Mouse (Mus musculus) lung, embryonic 14.5 days (tissue): ENCODE measurements at regions not wholly inside any gene's neighbourhood (a gene's known extent, or its start where the extent isn't known, plus 50 kb on each side); places are given as distances from the start of the nearest gene placed in this dataset.

Source experiments
- ATAC-seq: fragments of 200-750 bp; cut with Nextera tagmentation; 2 replicates; pipeline ENCODE4 v1.8.0; 2017; ENCODE audit warnings: mild to moderate bottlenecking, moderate TSS enrichment, moderate library complexity; ENCODE audit not compliant: insufficient read depth
- DNase-seq: peaks from one replicate; pipeline ENCODE4 v3.0.0-alpha.2; 2015
- H3K27ac ChIP-seq: fragments of 300-500 bp; sonication (generic); 2 replicates; pipeline ENCODE4 v1.5.1; 2014; ENCODE audit warnings: low read depth, mild to moderate bottlenecking, moderate library complexity
- H3K27me3 ChIP-seq: fragments of 300-500 bp; sonication (generic); 2 replicates; pipeline ENCODE4 v1.6.1; 2014; ENCODE audit warnings: low read length, control low read depth; ENCODE audit not compliant: insufficient read depth
- H3K36me3 ChIP-seq: fragments of 300-500 bp; sonication (generic); 2 replicates; pipeline ENCODE4 v1.6.1; 2014; ENCODE audit warnings: control low read depth; ENCODE audit not compliant: insufficient read depth
- H3K4me1 ChIP-seq: fragments of 300-500 bp; sonication (generic); 2 replicates; pipeline ENCODE4 v1.6.1; 2014; ENCODE audit warnings: antibody characterized with exemption, control low read depth; ENCODE audit not compliant: insufficient read depth
- H3K4me2 ChIP-seq: fragments of 300-500 bp; sonication (generic); 2 replicates; pipeline ENCODE4 v1.6.1; 2014; ENCODE audit warnings: mild to moderate bottlenecking
- H3K4me3 ChIP-seq: fragments of 300-500 bp; sonication (generic); 2 replicates; pipeline ENCODE4 v1.5.1; 2014; ENCODE audit warnings: low read depth, low read length
- H3K9ac ChIP-seq: fragments of 300-500 bp; sonication (generic); 2 replicates; pipeline ENCODE4 v1.6.1; 2014
- H3K9me3 ChIP-seq: fragments of 300-500 bp; sonication (generic); 2 replicates; pipeline ENCODE4 v1.6.1; 2016; ENCODE audit warnings: low read depth, low read length, control low read depth
- CTCF ChIP-seq: IDR thresholded peaks from 2 replicates; pipeline ENCODE4 v1.5.1; 2016; ENCODE audit warnings: antibody characterized with exemption, low read depth

DNA sequence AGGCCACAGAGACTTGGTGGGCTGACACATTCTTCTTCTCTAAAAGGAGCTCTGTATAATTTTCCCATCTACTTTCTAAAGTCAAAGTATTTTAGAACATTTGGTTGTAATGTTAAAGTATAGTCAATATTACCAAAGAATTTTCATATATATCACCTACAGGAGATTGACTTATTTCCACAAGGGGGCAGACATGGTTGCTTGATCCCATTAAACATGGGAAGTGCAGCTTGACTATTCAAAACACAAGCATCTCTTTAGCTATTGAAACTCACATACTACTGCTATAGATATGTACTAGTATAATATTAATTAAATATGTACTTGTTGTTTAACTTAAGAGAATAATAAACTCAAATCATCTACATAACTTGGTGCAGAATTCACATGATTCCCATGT is 1302.6 kb upstream of the Prmt6 start:
- H3K36me3 ChIP-seq: no peaks in the 10 kb centered on the region
- no peaks in the 10 kb centered on the region for H3K27me3 ChIP-seq
- H3K4me3 ChIP-seq: no peak overlapping the region
- no peak for TF ChIP-seq CTCF
- no peaks in the 10 kb centered on the region for H3K9me3 ChIP-seq
- DNase-seq (peak; percentile 21), ATAC-seq (no peak)
- no peak overlapping the region for H3K9ac ChIP-seq
- no peak overlapping the region for H3K4me2 ChIP-seq
- no peaks in the 10 kb centered on the region for H3K4me1 ChIP-seq
- no peak overlapping the region for H3K27ac ChIP-seq
